Mouse (Mus musculus) C2C12 (cell line): ENCODE results near the gene Zkscan17. TPM values are rescaled to one million over a fixed set of nuclear protein-coding genes. Genes with fewer than 3 reads are reported as not detected.

Experiments
- H3K27me3 ChIP-seq: one replicate; pipeline ENCODE4 v1.6.1; 2011; ENCODE audit not compliant: control insufficient read depth, insufficient read depth, insufficient read length
- H3K36me3 ChIP-seq: one replicate; pipeline ENCODE4 v1.6.1; 2011; ENCODE audit not compliant: control insufficient read depth, insufficient read depth
- H3K4me3 ChIP-seq: one replicate; pipeline ENCODE4 v1.5.1; 2011; ENCODE audit warnings: mild to moderate bottlenecking, control low read depth; ENCODE audit not compliant: poor library complexity, insufficient read depth, severe bottlenecking
- H3K79me2 ChIP-seq: one replicate; pipeline ENCODE4 v1.6.1; 2011; ENCODE audit not compliant: control insufficient read depth, insufficient read depth
- H3K79me3 ChIP-seq: one replicate; pipeline ENCODE4 v1.6.1; 2011; ENCODE audit warnings: low read depth, control low read depth
- H3ac ChIP-seq: one replicate; pipeline ENCODE3; 2011; ENCODE audit warnings: low read depth; ENCODE audit not compliant: control insufficient read depth, insufficient read length
- CEBPB ChIP-seq: IDR thresholded peaks from one replicate; pipeline ENCODE4 v1.6.1; 2011; ENCODE audit warnings: low read depth, mild to moderate bottlenecking, control low read depth, moderate library complexity
- CTCF ChIP-seq: IDR thresholded peaks from one replicate; pipeline ENCODE4 v1.5.1; 2011; ENCODE audit not compliant: control insufficient read depth, insufficient read depth, insufficient read length
- FOSL1 ChIP-seq: IDR thresholded peaks from one replicate; pipeline ENCODE4 v1.8.0; 2011; ENCODE audit warnings: mild to moderate bottlenecking, low read length; ENCODE audit not compliant: poor library complexity, insufficient read depth, severe bottlenecking
- MAX ChIP-seq: IDR thresholded peaks from one replicate; pipeline ENCODE4 v1.6.1; 2011; ENCODE audit warnings: mild to moderate bottlenecking, control low read depth
- MYOD1 ChIP-seq: IDR thresholded peaks from one replicate; pipeline ENCODE4 v1.6.1; 2011; ENCODE audit warnings: low read depth; ENCODE audit not compliant: control insufficient read depth, insufficient read length
- MYOG ChIP-seq: IDR thresholded peaks from one replicate; pipeline ENCODE4 v1.6.1; 2011; ENCODE audit not compliant: control insufficient read depth, insufficient read length; ENCODE audit errors: extremely low read depth
- USF1 ChIP-seq: IDR thresholded peaks from one replicate; pipeline ENCODE4 v1.6.1; 2011; ENCODE audit warnings: low read depth, mild to moderate bottlenecking, control low read depth, moderate library complexity
- polyA plus RNA-seq: library from polyadenylated mRNA; unstranded; fragments of >200 nt; fragmentation: generic; extraction: Trizol; gene quantifications from one replicate; pipeline ENCODE4 v1.2.1, GENCODE M21; 2012; ENCODE audit warnings: missing spikeins

The Zkscan17 gene
- polyA plus RNA-seq, 1 experiment: 21.5 TPM

- H3K4me3 ChIP-seq: no peak overlapping the region
- H3K27me3 ChIP-seq: no peaks in the 10 kb centered on the region
- H3K79me2 ChIP-seq: peaks cover 7% of the 10 kb centered on the region
- TF ChIP-seq MAX (no peak), FOSL1 (no peak), MYOD1 (no peak), CEBPB (no peak), CTCF (no peak), USF1 (no peak), MYOG (no peak)
- peaks cover 3% of the 10 kb centered on the region for H3K79me3 ChIP-seq
- peaks cover 98% of the 10 kb centered on the region for H3K36me3 ChIP-seq
- H3ac ChIP-seq: no peak overlapping the region
Measured at GRCm38 (mm10) chr11:59496672-59497310, 29.8 kb downstream of the Zkscan17 start.

GRCm38 (mm10) chr11:59486222-59486621 lies 40.3 kb downstream of the Zkscan17 start:
- H3K27me3 ChIP-seq: no peaks in the 10 kb centered on the region
- TF ChIP-seq MYOD1 (no peak), MYOG (no peak), CTCF (no peak), USF1 (no peak), CEBPB (no peak), MAX (no peak), FOSL1 (no peak)
- H3K79me3 ChIP-seq: no peaks in the 10 kb centered on the region
- no peak overlapping the region for H3ac ChIP-seq
- H3K36me3 ChIP-seq: peaks cover 45% of the 10 kb centered on the region
- H3K79me2 ChIP-seq: no peaks in the 10 kb centered on the region
- no peak overlapping the region for H3K4me3 ChIP-seq

GRCm38 (mm10) chr11:59485641-59486040 lies 40.9 kb downstream of the Zkscan17 start:
- Histone ChIP-seq H3K4me3 (no peak overlapping the region), H3K79me2 (no peaks in the 10 kb centered on the region)

GRCm38 (mm10) chr11:59483212-59483611 lies 43.3 kb downstream of the Zkscan17 start:
- H3K36me3 ChIP-seq: peaks cover 25% of the 10 kb centered on the region
- H3K79me3 ChIP-seq: no peaks in the 10 kb centered on the region
- H3ac ChIP-seq: no peak overlapping the region

More at GRCm38 (mm10) chr11:59485641-59486040, 40.9 kb downstream of the Zkscan17 start:
- H3K79me3 ChIP-seq: no peaks in the 10 kb centered on the region
- no peaks in the 10 kb centered on the region for H3K27me3 ChIP-seq
- no peak for TF ChIP-seq CEBPB
- no peak for TF ChIP-seq USF1
- TF ChIP-seq MYOG: no peak
- no peak for TF ChIP-seq FOSL1
- TF ChIP-seq MAX: no peak
- TF ChIP-seq CTCF: no peak
- TF ChIP-seq MYOD1: no peak
- H3ac ChIP-seq: no peak overlapping the region
- H3K36me3 ChIP-seq: peaks cover 40% of the 10 kb centered on the region

GRCm38 (mm10) chr11:59477240-59477639 lies 49.3 kb downstream of the Zkscan17 start:
- H3K36me3 ChIP-seq: no peaks in the 10 kb centered on the region
- TF ChIP-seq FOSL1 (no peak), MYOG (no peak), MYOD1 (no peak), MAX (no peak), CTCF (no peak), CEBPB (no peak), USF1 (no peak)
- no peak overlapping the region for H3ac ChIP-seq
- H3K79me2 ChIP-seq: no peaks in the 10 kb centered on the region
- H3K27me3 ChIP-seq: peaks cover 4% of the 10 kb centered on the region
- H3K4me3 ChIP-seq: no peak overlapping the region
- no peaks in the 10 kb centered on the region for H3K79me3 ChIP-seq

More at GRCm38 (mm10) chr11:59483212-59483611, 43.3 kb downstream of the Zkscan17 start:
- Histone ChIP-seq H3K27me3 (peaks cover 4% of the 10 kb centered on the region), H3K4me3 (no peak overlapping the region), H3K79me2 (no peaks in the 10 kb centered on the region)
- TF ChIP-seq USF1 (no peak), CEBPB (no peak), MYOG (no peak), CTCF (peak; percentile 10)

GRCm38 (mm10) chr11:59472326-59472677 lies 54.2 kb downstream of the Zkscan17 start, which contains the start of gene Zfp867:
TSS of gene Zfp867 (minus strand) at chr11:59472474.
- Histone ChIP-seq H3K79me3 (peaks cover 8% of the 10 kb centered on the region), H3K79me2 (peaks cover 24% of the 10 kb centered on the region), H3K4me3 (peak within 1 kb of the TSS; percentile 59), H3K27me3 (no peaks in the 10 kb centered on the region), H3ac (peak within 1 kb of the TSS; percentile 98), H3K36me3 (no peaks in the 10 kb centered on the region)
- TF ChIP-seq MYOD1: no peak
- TF ChIP-seq USF1: no peak
- TF ChIP-seq MAX: no peak
- no peak for TF ChIP-seq CEBPB
- no peak for TF ChIP-seq CTCF
- no peak for TF ChIP-seq MYOG
- no peak for TF ChIP-seq FOSL1
